Mouse (Mus musculus) spleen, postnatal 10 days (tissue): ENCODE results near the gene Ttc7.

Experiments
- DNase-seq, 2 experiments: peaks; one replicate each; pipeline ENCODE4 v3.0.0; 2021 to 2022; ENCODE audit warnings: low spot score in 2 of 2

The Ttc7 gene

GRCm38 (mm10) chr17:87418082-87418481, 135.4 kb downstream of the Ttc7 start:
- DNase-seq: no peak

GRCm38 (mm10) chr17:87427511-87427910, 144.8 kb downstream of the Ttc7 start, which contains the start of gene Stpg4:
Gene Stpg4, minus strand, starts transcription at chr17:87427741.
- no peak for DNase-seq

GRCm38 (mm10) chr17:87429431-87429830, 146.7 kb downstream of the Ttc7 start:
- no peak for DNase-seq
